Mouse (Mus musculus) spleen, adult 2 months (tissue): ENCODE measurements around the gene Atg2b. TPM values are rescaled to one million over a fixed set of nuclear protein-coding genes. Genes with fewer than 3 reads are reported as not detected.

ENCODE experiments used
- DNase-seq, 2 experiments: peaks; one replicate each; pipeline versions ENCODE4 v3.0.0 to v3.0.0-alpha.2; 2012 to 2021; ENCODE audit warnings: low spot score in 2 of 2, low read depth in 1 of 2
- H3K27ac ChIP-seq: fragments of 200-500 bp; 2 replicates; pipeline ENCODE4 v1.5.1; 2012; ENCODE audit warnings: low read length, inconsistent platforms; ENCODE audit not compliant: insufficient read depth
- H3K27me3 ChIP-seq: fragments of 200-500 bp; 2 replicates; pipeline ENCODE4 v1.6.1; 2012; ENCODE audit warnings: mild to moderate bottlenecking, moderate library complexity, low read length, inconsistent platforms; ENCODE audit not compliant: control insufficient read depth, insufficient read depth
- H3K36me3 ChIP-seq: fragments of 200-500 bp; 2 replicates; pipeline ENCODE4 v1.6.1; 2012; ENCODE audit warnings: mild to moderate bottlenecking, low read length, inconsistent platforms; ENCODE audit not compliant: control insufficient read depth, insufficient read depth
- H3K4me1 ChIP-seq: fragments of 200-500 bp; 2 replicates; pipeline ENCODE4 v1.6.1; 2011; ENCODE audit warnings: inconsistent platforms; ENCODE audit not compliant: control insufficient read depth, insufficient read depth, insufficient read length
- H3K4me3 ChIP-seq: fragments of 200-500 bp; 2 replicates; pipeline ENCODE4 v1.5.1; 2011; ENCODE audit warnings: mild to moderate bottlenecking, inconsistent platforms; ENCODE audit not compliant: insufficient read depth, insufficient read length; ENCODE audit errors: extremely low read depth
- CTCF ChIP-seq: fragments of 200-500 bp; IDR thresholded peaks from 2 replicates; pipeline ENCODE4 v1.5.1; 2011; ENCODE audit warnings: mild to moderate bottlenecking, inconsistent platforms; ENCODE audit not compliant: insufficient read depth, insufficient read length, insufficient replicate concordance; ENCODE audit errors: extremely low read depth
- POLR2A ChIP-seq: fragments of 200-500 bp; IDR thresholded peaks from 2 replicates; pipeline ENCODE4 v1.6.1; 2011; ENCODE audit warnings: low read depth, low read length, inconsistent platforms
- WGBS: fragments of 180-500 bp; shearing (Covaris S2); methylation state at CpG from one replicate; pipeline ENCODE4 v1.1.7; 2018; 5-methylcytosine and 5-hydroxymethylcytosine counted together
- polyA plus RNA-seq: library from polyadenylated mRNA; depleted of rRNA; stranded (reverse); fragments of >200 nt; gene quantifications from 2 replicates; pipeline ENCODE4 v1.2.3, GENCODE M21; 2012; rRNA removed

Gene Atg2b
- polyA plus RNA-seq = 11.6 and 12.6 TPM in 2 replicates

GRCm38 (mm10) chr12:105685001-105685691 lies at the start of gene Atg2b:
Gene Atg2b (minus strand): TSS chr12:105685211.
- TF ChIP-seq POLR2A = no peak
- TF ChIP-seq CTCF = no peak
- WGBS = under 1% methylated on average over 69 of the region's 73 CpGs
- H3K27me3 ChIP-seq = no peaks in the 10 kb centered on the region

DNA sequence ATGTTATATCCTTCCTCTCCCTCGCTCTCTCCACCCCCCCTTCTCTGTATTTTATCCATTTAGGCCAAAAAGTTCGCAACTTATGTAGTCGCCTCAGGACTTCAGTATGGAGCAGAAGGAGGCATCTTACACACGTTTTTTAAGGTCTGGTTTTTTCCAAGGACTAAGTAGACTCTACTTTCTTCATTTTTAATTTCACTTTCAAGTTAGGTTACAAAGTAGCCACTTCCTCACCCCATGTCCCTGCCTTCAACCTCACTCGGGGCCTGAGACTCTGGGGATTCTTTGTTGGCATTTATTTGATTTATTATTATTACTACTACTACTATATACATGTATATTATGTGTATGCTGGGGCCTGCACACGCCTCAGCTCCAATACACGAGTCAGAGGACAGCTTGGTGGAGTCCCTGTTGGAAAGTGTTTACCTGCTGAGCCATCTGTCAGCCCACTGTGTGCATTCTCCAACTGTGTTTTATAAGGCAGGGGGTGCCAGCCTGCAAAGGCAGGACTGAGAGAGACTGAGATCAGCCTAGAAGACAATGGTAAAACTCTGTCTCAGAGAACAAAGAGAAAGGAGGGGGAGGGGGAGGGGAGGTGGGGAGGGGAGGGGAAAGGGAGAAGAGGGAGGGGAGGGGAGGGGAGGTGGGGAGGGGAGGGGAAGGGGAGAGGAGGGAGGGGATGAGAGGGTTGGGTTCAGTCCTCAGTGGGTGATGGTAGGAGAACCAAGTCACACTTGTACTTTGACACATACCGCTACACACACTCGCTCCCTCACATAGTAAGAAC lies 48.6 kb upstream of the Atg2b start:
- TF ChIP-seq POLR2A (no peak), CTCF (no peak)
- WGBS = 51% methylated on average over 9 of the region's 9 CpGs
- Histone ChIP-seq H3K4me1 (no peaks in the 10 kb centered on the region), H3K27ac (no peak overlapping the region), H3K36me3 (no peaks in the 10 kb centered on the region), H3K27me3 (no peaks in the 10 kb centered on the region), H3K4me3 (no peak overlapping the region)
- DNase-seq = no peak

More at GRCm38 (mm10) chr12:105685001-105685691, at the start of gene Atg2b:
- DNase-seq = peak; percentile 92
- Histone ChIP-seq H3K4me1 (peaks cover 3% of the 10 kb centered on the region; the same call in 1 of the 2 replicates), H3K4me3 (peak within 1 kb of the TSS; percentile 94), H3K36me3 (peaks cover 3% of the 10 kb centered on the region), H3K27ac (peak within 1 kb of the TSS; percentile 89)

- Histone ChIP-seq H3K27me3 (no peaks in the 10 kb centered on the region), H3K36me3 (no peaks in the 10 kb centered on the region), H3K4me1 (no peaks in the 10 kb centered on the region), H3K27ac (no peak overlapping the region), H3K4me3 (no peak overlapping the region)
- no peak for TF ChIP-seq POLR2A
- no peak for TF ChIP-seq CTCF
- WGBS = 72% methylated on average over 6 of the region's 6 CpGs
- no peak for DNase-seq
Observed at GRCm38 (mm10) chr12:105730851-105731460, 45.9 kb upstream of the Atg2b start.

GRCm38 (mm10) chr12:105727964-105728363 lies 43.0 kb upstream of the Atg2b start:
- no peak for DNase-seq
- Histone ChIP-seq H3K4me3 (no peak overlapping the region), H3K36me3 (no peaks in the 10 kb centered on the region), H3K27me3 (no peaks in the 10 kb centered on the region), H3K27ac (no peak overlapping the region), H3K4me1 (no peaks in the 10 kb centered on the region)
- 37% methylated on average over 8 of the region's 8 CpGs for WGBS
- TF ChIP-seq POLR2A = no peak
- no peak for TF ChIP-seq CTCF

GRCm38 (mm10) chr12:105727268-105727667 lies 42.3 kb upstream of the Atg2b start:
- Histone ChIP-seq H3K4me1 (no peaks in the 10 kb centered on the region), H3K27ac (no peak overlapping the region), H3K4me3 (no peak overlapping the region), H3K36me3 (no peaks in the 10 kb centered on the region), H3K27me3 (no peaks in the 10 kb centered on the region)
- 54% methylated on average over 3 of the region's 3 CpGs for WGBS
- no peak for TF ChIP-seq POLR2A
- no peak for TF ChIP-seq CTCF
- no peak for DNase-seq

DNA sequence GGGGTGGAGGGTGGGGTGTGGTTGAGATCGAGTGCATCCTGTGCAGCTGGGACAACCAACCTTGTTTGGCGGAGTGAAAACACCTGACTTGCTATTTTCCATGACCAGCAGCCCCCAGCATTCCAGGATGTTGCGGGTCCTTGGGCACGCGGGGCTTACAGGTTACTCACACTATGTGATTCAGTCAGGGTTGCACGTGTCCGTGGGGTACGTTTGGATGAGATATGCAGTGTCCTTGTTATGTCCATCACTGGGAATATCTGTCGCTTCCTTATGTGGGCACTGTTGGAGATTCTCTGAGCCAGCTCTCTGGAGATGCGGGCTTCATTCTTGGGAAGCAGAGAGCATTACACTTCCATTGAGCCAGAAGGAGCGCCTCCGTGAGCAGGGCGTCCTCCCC lies 40.7 kb upstream of the Atg2b start:
- TF ChIP-seq POLR2A (no peak), CTCF (no peak)
- Histone ChIP-seq H3K36me3 (no peaks in the 10 kb centered on the region), H3K4me1 (no peaks in the 10 kb centered on the region), H3K4me3 (no peak overlapping the region), H3K27me3 (no peaks in the 10 kb centered on the region), H3K27ac (no peak overlapping the region)
- no peak for DNase-seq
- WGBS = 87% methylated on average over 13 of the region's 13 CpGs

DNA sequence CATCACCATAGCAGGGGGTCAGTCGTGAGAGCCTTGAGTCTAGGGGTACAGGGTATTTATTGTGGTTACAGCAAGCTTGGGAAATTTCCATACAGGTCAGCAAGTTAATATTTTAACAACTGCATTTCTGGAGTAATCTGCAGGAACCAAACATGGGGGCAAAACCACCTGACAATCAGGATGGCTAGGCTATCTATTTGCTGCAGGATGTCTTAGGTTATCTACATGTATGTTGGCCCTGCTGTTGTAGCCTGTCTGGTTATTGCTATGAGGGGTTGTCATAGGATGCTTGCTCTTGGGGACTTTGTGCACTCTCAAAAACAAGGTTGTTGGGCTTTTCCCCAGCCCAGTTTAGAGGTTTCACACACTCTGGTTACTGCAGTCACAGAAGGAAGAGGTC lies 39.6 kb upstream of the Atg2b start:
- Histone ChIP-seq H3K36me3 (no peaks in the 10 kb centered on the region), H3K4me1 (no peaks in the 10 kb centered on the region), H3K27me3 (no peaks in the 10 kb centered on the region), H3K27ac (no peak overlapping the region), H3K4me3 (no peak overlapping the region)
- 50% methylated on average over 1 of the region's 1 CpGs for WGBS
- TF ChIP-seq POLR2A = no peak
- no peak for TF ChIP-seq CTCF
- no peak for DNase-seq
